Mouse (Mus musculus): ENCODE measurements around the gene Ddx25.

The Ddx25 gene

GRCm38 (mm10) chr9:35558257-35559008 lies at the start of gene Ddx25, which contains the start of gene Pus3:
Gene Ddx25, minus strand, starts transcription at chr9:35558528.
Gene Pus3, plus strand, starts transcription at chr9:35558595.
- peak in 1 of 2 experiments; percentile 60 for DNase-seq (ENCODE audit: low spot score in 2 of 2)

- DNase-seq (ENCODE audit: low spot score in 2 of 2) = no peak
These were observed 49.5 kb upstream of the Ddx25 start for GRCm38 (mm10) chr9:35607647-35608405.

DNA sequence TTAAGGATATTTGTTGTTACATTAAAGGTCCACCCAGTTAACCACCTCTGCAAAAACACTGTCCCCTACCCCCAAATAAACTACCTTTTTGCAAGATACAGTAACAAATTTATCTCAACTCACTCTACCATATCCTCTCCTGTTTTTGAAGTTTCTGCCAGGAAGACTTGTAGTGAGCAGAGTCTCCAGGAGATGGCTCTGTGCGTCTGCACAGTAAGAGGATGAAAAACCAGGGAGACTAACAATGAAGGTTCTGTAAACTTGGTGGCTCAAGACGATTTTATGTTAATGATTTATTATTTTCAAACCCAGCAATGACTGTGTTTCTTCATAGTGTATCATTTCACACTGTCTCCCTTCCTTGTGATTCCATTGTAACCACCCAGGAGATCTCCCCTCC lies 34.6 kb upstream of the Ddx25 start:
- DNase-seq (ENCODE audit: low spot score in 2 of 2) = no peak

GRCm38 (mm10) chr9:35587674-35588073 lies 29.3 kb upstream of the Ddx25 start:
- no peak for DNase-seq (ENCODE audit: low spot score in 2 of 2)

DNA sequence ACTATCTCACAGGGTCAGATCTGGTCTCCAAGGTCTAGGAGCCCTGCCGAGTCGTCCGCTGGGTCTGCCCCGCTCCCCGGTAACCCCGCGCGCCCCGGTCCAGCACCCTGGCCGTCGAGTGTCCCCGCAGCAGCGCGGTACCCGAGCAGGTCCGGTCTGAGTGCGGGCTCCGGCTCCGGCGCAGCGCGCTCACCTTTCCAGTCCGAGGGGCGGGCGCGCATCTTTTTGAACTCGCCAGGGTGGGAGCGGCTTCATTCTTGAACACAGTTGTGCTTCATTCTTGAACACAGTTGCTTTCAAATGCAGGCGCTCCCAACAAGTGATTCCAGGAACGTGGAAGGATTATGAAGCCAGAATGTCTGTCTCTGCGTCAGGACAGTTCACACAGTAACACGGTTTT lies 16.1 kb upstream of the Ddx25 start:
- no peak for DNase-seq (ENCODE audit: low spot score in 2 of 2)

DNA sequence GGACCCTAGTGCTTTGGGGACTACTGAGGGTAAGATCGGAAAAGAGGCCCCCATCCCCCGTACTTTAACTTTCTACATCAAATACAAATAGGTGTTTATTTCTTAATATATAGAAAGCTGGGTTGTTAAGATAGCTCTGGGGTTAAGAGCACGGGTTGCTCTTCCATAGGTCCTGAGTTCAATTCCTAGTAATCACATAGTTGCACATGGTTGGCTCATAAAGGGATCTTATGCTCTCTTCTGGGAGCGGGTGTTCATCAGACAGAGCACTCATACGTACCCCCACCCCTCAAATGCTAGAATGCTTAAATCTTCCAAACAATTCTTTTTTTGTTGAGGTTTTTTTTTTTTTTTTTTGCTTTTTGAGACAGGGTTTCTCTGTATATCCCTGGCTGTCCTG lies 12.3 kb upstream of the Ddx25 start:
- DNase-seq (ENCODE audit: low spot score in 2 of 2) = no peak

- peak; percentile 93 to 95 for DNase-seq (ENCODE audit: low spot score in 2 of 2)
These were observed 11.5 kb upstream of the Ddx25 start, which contains the start of the genes Pate2 and Hyls1 for GRCm38 (mm10) chr9:35569571-35570534. Gene Pate2, plus strand, starts transcription at chr9:35570284. Gene Hyls1, minus strand, starts transcription at chr9:35570398.

GRCm38 (mm10) chr9:35567995-35568394 lies 9.7 kb upstream of the Ddx25 start:
- DNase-seq (ENCODE audit: low spot score in 2 of 2) = no peak

DNA sequence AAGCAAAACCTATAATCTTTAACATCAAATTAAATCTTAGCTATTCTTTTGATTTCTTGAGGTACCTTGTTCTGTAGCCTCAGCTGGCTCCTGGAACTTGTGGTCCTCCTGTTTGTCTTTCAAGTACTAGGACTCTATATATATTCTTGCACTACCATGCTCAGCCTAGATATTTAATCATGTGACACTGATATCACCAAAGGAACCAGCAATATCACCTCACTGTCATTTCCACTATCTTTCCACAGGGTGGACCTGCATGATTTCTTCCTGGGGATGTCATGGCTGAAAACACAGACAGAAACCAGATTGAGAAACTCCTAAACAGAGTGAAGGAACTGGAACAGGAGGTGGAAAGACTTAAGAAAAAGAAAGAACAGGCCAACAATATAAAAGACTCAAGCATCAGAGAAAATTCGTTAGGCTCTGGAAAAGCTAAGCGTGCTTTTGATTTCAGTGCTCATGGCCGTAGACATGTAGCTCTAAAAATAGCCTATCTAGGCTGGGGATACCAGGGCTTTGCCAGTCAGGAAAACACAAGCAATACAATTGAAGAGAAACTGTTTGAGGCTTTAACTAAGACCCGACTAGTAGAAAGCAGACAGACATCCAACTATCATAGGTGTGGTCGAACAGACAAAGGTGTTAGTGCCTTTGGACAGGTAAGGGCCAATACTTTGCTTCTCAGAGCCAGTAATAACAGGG lies 6.4 kb upstream of the Ddx25 start:
- no peak for DNase-seq (ENCODE audit: low spot score in 2 of 2)

DNA sequence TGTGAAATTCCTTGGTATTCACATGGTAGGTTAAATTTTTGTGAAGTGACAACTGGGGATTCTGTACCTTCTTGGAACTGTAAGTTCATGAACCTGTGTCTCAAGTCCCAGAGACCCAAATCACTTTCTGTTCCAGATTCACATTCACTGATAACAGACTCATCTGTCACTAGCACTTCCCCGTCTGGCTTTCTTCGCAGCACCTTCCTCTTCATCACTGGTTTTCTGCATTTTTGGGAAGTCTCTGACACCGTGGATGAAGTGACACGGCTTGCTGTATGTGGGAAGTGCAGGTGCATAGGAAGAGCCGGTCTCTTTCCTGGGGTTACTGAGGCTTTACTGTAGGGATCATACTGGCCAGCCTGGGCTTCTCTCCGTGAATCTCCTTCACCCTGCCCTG lies 3.3 kb upstream of the Ddx25 start:
- DNase-seq (ENCODE audit: low spot score in 2 of 2) = peak in 1 of 2 experiments; percentile 38

GRCm38 (mm10) chr9:35561076-35561475 lies 2.7 kb upstream of the Ddx25 start:
- DNase-seq (ENCODE audit: low spot score in 2 of 2) = peak in 1 of 2 experiments; percentile 48

- peak; percentile 67 to 82 for DNase-seq (ENCODE audit: low spot score in 2 of 2)
These were observed 922 bp upstream of the Ddx25 start for GRCm38 (mm10) chr9:35559009-35559890.

- DNase-seq (ENCODE audit: low spot score in 2 of 2) = no peak
These were observed 1.7 kb downstream of the Ddx25 start for GRCm38 (mm10) chr9:35556494-35557102.

DNA sequence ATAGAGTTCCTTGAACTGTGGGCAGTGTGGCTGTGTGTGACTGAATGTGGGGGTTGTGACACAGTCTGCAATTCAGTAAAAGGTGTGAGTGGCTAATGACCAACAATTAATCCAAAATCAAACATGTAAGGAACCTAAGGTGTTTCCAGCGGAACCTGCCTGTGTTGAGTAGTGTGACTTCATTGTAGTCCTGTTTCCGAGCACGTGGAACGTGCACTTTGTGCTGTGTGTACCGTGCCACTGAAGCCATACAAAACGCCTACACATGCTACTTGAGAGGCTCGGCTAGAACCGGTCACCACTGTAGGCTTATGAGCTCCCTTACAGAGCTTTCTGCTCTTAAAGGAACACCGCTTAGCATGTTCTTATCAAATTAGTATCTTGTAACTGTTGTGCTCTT lies 9.9 kb downstream of the Ddx25 start:
- DNase-seq (ENCODE audit: low spot score in 2 of 2) = no peak

DNA sequence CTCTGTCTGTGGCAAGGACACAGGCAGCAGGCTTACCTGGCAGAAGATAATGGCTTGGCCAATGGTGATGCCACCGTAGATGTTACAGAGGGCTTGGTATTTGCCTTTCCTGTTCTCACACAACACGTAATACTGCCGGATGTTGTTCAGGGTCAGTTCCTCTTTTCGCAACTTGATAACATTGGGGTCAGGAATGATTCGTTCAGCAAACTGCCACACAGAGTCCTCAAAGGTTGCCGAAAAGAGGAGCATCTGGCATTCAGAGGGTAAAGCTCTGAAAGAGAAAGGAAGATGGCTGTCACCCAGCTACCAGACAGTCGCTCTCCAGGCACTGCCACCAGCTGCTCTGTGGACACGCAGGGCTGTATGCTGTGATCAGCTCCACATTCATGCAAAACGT lies 11.6 kb downstream of the Ddx25 start:
- no peak for DNase-seq (ENCODE audit: low spot score in 2 of 2)

- DNase-seq (ENCODE audit: low spot score in 2 of 2) = no peak
These were observed 12.6 kb downstream of the Ddx25 start for GRCm38 (mm10) chr9:35545704-35546103.

GRCm38 (mm10) chr9:35544666-35545065 lies 13.7 kb downstream of the Ddx25 start:
- no peak for DNase-seq (ENCODE audit: low spot score in 2 of 2)

GRCm38 (mm10) chr9:35543099-35543860 lies 15.0 kb downstream of the Ddx25 start:
- no peak for DNase-seq (ENCODE audit: low spot score in 2 of 2)

DNA sequence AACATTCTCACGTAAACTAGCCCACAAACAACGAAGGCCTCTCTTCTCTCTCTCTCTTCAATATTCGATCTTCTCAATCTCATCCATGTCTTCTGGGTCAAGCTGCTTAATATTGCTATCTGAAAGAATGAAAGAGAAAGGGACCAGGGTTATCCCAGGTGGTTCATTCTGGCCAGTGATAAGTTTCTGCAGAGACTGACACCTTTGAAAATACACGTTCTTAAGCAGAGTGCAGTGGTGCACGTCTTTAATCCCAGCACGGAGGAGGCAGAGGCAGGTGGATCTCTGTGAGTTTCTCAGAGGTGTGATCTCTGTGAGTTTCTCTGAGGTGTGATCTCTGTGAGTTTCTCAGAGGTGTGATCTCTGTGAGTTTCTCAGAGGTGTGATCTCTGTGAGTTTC lies 16.4 kb downstream of the Ddx25 start:
- no peak for DNase-seq (ENCODE audit: low spot score in 2 of 2)

Measured in spleen, postnatal 4 days (tissue).